Mouse (Mus musculus) MEL (cell line): ENCODE measurements around the gene Serpinb1a.

Source experiments
- CHD1 ChIP-seq: IDR thresholded peaks from 2 replicates; pipeline ENCODE4 v1.6.1; 2012; ENCODE audit warnings: low read depth, mild to moderate bottlenecking, inconsistent platforms, low read length, improper control_type of control experiment
- CTCF ChIP-seq, 3 experiments: IDR thresholded peaks in 2 of 3; conservative IDR thresholded peaks in 1 of 3; 2 replicates each; pipeline ENCODE4 v1.5.1; 2011 to 2012; ENCODE audit warnings: low read length in 3 of 3, low read depth in 2 of 3, mild to moderate bottlenecking in 2 of 3, improper control_type of control experiment in 1 of 3, inconsistent platforms in 1 of 3, mixed read lengths in 1 of 3, moderate library complexity in 1 of 3; ENCODE audit not compliant: control insufficient read depth in 1 of 3, insufficient read depth in 1 of 3, poor library complexity in 1 of 3, severe bottlenecking in 1 of 3
- EP300 ChIP-seq, 2 experiments: IDR thresholded peaks; 2 replicates each; pipeline ENCODE4 v1.6.1; 2011; ENCODE audit warnings: improper control_type of control experiment in 2 of 2, low read length in 2 of 2, low read depth in 1 of 2, mild to moderate bottlenecking in 1 of 2
- GATA1 ChIP-seq: IDR thresholded peaks from 2 replicates; pipeline ENCODE4 v1.6.1; 2011; ENCODE audit warnings: low read depth, low read length, improper control_type of control experiment
- HCFC1 ChIP-seq: IDR thresholded peaks from 2 replicates; pipeline ENCODE4 v1.6.1; 2012; ENCODE audit warnings: low read depth, mild to moderate bottlenecking, inconsistent platforms, low read length, improper control_type of control experiment, moderate library complexity
- JUND ChIP-seq: IDR thresholded peaks from 2 replicates; pipeline ENCODE4 v1.6.1; 2011; ENCODE audit warnings: low read depth, mild to moderate bottlenecking, improper control_type of control experiment, low read length
- KAT2A ChIP-seq: conservative IDR thresholded peaks from 2 replicates; pipeline ENCODE4 v1.6.1; 2012; ENCODE audit warnings: low read depth, low read length, improper control_type of control experiment, inconsistent platforms
- MYB ChIP-seq: IDR thresholded peaks from 2 replicates; pipeline ENCODE4 v1.6.1; 2011; ENCODE audit warnings: mild to moderate bottlenecking, low read depth, low read length, improper control_type of control experiment
- TBP ChIP-seq: IDR thresholded peaks from 2 replicates; pipeline ENCODE4 v1.8.0; 2011; ENCODE audit warnings: low read depth, low read length, improper control_type of control experiment
- TCF12 ChIP-seq: IDR thresholded peaks from 2 replicates; pipeline ENCODE4 v1.6.1; 2014; ENCODE audit warnings: low read depth, mild to moderate bottlenecking, inconsistent platforms, low read length, improper control_type of control experiment, moderate library complexity
- USF1 ChIP-seq: IDR thresholded peaks from 2 replicates; pipeline ENCODE4 v1.6.1; 2014; ENCODE audit warnings: low read depth, mild to moderate bottlenecking, inconsistent platforms, low read length, improper control_type of control experiment, moderate library complexity
- USF2 ChIP-seq, 2 experiments: IDR thresholded peaks; 2 replicates each; pipeline ENCODE4 v1.6.1; 2011 to 2012; ENCODE audit warnings: improper control_type of control experiment in 2 of 2, low read length in 2 of 2, borderline replicate concordance in 1 of 2, inconsistent platforms in 1 of 2, low read depth in 1 of 2, mild to moderate bottlenecking in 1 of 2; ENCODE audit not compliant: insufficient read depth in 1 of 2
- ZMIZ1 ChIP-seq: IDR thresholded peaks from 2 replicates; pipeline ENCODE4 v1.6.1; 2012; ENCODE audit warnings: low read depth, mild to moderate bottlenecking, inconsistent platforms, low read length, improper control_type of control experiment, moderate library complexity

- TF ChIP-seq TBP (no peak), CTCF (IDR thresholded peaks at IDR 0.05 in 2 of 3, conservative IDR thresholded peaks at IDR 0.05 in 1 of 3; ENCODE audit: control insufficient read depth in 1 of 3, insufficient read depth in 1 of 3, low read depth in 2 of 3, low read length in 3 of 3, poor library complexity in 1 of 3, severe bottlenecking in 1 of 3) (no peak), TCF12 (no peak), CHD1 (no peak), USF1 (no peak), MYB (no peak), ZMIZ1 (no peak), KAT2A (no peak), JUND (no peak), HCFC1 (no peak), EP300 (IDR thresholded peaks at IDR 0.05; ENCODE audit: low read depth in 1 of 2, low read length in 2 of 2) (no peak), USF2 (IDR thresholded peaks at IDR 0.05; ENCODE audit: borderline replicate concordance in 1 of 2, insufficient read depth in 1 of 2, low read depth in 1 of 2, low read length in 2 of 2) (no peak), GATA1 (no peak)
Measured at GRCm38 (mm10) chr13:32896931-32897330, 45.9 kb upstream of the Serpinb1a start.
